Mouse (Mus musculus) cerebellum, adult 11-12 months (tissue): ENCODE results near the gene Gm26661.

Experiments used
- DNase-seq: peaks from one replicate; pipeline ENCODE4 v3.0.0; 2022

Gm26661 gene

GRCm38 (mm10) chr14:7791532-7792159 lies at the start of gene Gm26661:
Gene Gm26661, plus strand, starts transcription at chr14:7791587.
- DNase-seq: peak; percentile 54

DNA sequence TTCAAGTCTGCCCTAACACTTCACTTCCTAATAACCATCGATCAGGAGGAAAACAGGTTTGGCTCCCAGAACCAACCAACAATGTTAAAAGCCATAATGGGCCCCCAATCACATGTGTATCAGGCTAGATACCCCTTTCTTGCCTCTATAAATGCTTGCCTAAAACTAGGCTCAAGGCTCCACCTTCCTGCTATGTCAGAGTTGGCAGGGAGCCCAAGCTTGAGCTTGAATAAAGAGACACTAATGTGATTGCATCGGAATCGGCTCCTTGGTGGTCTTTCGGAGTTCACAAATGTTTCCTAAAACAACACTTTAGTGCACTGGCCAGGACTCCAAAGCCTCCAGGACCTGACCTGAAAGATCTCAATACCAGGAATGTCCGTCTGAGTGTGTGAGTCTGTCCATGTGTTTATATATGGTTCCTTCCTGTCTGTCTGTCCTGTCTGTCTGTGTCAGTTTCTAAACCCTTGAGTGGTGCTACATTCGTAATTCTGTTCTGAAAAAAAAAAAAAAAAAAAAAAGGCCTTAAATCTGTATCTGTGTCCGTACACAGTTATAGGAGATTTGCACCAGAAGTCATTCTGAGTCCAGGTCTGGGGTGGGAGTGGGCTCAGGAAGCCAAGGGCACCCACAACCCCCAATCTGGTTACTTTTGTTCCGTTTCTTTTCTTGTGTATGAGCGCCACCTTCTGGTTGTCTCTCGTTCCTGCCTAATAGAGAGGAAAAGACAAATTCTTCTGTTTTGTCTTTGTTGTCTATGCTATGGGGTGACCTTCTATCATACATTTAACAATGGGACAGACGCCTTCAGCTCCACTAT lies 42.2 kb upstream of the Gm26661 start:
- no peak for DNase-seq

- no peak for DNase-seq
These were observed 41.7 kb upstream of the Gm26661 start for GRCm38 (mm10) chr14:7749764-7750089.

DNA sequence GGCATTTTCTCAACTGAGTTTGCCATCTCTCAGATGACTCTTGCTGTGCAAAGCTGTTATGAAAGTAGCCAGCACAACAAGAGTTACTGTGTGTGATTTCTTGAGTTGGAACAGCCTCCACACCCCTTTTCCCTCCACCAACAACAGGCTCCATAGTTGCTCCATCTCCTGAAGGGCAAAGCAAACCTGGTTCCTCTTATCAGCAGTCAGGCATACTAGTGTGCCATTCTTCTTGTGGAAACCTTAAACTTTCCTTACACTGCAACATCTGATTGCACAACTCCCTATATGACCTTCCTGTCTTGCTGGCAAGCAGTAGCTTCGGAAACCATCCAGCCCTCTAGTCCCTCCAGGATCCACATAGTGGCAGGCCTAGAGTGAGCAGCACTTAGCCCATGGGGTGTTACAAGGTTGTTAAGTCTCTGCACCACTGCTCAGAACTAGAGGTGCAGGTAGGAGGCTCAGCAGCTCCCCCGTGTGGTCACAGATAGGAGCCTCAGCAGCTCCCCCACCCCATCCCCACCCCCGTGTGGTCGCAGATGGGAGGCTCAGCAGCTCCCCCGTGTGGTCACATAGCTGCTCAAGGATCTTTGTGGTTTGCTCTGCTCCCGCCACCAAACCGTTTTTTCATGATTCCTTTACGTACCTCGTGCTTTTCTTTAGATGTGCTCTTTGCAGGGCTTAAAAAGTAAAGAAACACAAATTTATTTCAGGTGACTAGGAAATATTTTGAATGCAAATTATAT lies 25.6 kb upstream of the Gm26661 start:
- DNase-seq: peak; percentile 33

GRCm38 (mm10) chr14:7773714-7774389 lies 17.5 kb upstream of the Gm26661 start:
- DNase-seq: no peak

- no peak for DNase-seq
These were observed 5.3 kb upstream of the Gm26661 start for GRCm38 (mm10) chr14:7786073-7786472.

- no peak for DNase-seq
These were observed 1.9 kb upstream of the Gm26661 start for GRCm38 (mm10) chr14:7789266-7790030.

DNA sequence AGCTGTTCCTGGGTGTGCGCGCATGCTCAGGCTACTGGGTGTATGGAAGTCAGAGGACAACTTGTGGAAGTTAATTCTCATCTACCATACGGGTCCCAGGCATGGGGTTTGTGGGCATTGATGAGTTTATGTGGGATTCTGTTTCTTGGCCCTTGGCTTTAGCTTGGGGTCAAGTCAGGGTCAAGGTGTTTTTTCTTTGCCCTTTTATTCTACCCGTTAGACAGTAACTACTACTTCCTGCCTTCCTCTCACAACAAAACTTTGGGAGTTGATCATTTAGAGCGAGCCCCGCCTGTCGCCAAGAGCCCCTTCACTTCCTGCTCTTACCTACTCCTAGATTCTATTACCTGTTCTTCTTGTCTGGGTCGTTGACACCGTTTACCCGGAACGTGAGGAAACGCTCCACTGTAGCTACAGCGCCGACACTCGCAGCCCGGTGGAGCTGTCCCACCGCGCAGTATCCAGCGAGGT lies 291 bp upstream of the Gm26661 start:
- no peak for DNase-seq

DNA sequence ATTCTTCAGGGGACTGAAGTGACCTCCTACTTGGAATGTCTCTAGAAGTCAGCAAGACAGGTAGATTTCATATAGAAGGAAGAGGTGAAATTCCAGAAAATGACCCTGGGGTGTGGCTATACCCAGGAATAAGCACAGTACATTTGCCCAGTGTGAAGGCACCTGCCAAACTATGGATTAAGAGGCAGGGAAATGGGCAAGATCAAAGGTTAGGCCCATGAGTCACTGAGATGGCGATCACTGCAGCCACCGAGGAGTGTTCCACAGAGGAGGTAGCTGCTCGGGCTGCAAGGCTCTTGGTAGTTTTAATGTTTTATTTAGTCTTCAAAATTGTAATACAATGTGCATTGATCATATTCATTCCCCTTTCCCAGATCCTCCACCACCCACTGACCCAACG lies 4.6 kb downstream of the Gm26661 start:
- no peak for DNase-seq

GRCm38 (mm10) chr14:7800611-7801010 lies 9.2 kb downstream of the Gm26661 start:
- no peak for DNase-seq

GRCm38 (mm10) chr14:7801831-7802230 lies 10.4 kb downstream of the Gm26661 start:
- no peak for DNase-seq

DNA sequence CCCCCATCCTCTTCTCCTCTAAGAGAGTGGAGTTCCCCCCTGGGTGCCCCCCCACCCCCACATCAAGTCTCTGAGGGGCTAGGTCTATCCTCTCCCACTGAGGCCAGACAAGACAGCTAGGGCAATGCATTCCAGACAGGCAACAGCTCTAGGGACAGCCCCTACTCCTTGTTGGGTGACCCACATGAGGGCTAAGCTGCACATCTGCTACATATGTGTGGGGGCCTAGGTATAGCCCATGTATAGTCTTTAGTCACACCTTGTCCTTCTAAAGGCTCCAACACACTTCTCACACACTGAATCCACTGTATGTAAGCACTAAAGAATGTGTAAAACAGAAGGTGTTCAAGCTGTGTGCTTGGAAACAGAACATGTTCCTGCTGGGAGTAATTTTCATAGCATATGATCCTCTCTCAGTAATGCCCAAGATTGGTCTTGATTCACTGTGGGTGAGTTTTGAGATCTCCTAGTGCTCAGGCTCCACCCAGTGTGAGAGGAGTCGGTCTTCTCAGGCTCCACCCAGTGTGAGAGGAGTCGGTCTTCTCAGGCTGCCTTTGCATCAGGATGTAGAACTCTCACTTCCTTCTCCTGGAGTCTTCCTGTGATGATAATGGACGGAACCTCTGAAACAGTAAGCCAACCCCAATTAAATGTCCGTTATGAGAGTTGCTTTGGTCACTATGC lies 12.6 kb downstream of the Gm26661 start:
- peak; percentile 82 for DNase-seq

GRCm38 (mm10) chr14:7804558-7804905 lies 13.1 kb downstream of the Gm26661 start:
- no peak for DNase-seq

DNA sequence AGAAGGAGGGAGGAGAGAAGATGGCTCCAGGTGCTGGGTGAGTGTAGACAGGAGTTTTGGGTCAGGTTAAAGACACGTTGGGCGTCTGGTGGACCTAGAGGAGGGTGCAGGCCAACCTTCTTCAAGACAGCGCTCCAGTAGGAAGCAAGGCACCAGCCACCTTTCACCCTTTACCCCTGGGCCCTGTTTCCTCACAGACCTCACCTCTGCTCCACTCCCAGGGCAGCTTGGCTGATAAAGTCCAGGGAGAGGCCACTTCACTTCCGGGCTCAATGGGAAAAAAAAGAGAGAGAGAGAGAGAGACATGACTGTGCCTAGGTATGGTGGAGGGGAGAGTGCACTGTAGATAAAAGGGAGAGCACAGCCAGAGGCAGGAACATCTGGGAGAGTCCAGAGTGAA lies 16.3 kb downstream of the Gm26661 start:
- no peak for DNase-seq

- DNase-seq: no peak
These were observed 17.2 kb downstream of the Gm26661 start for GRCm38 (mm10) chr14:7808501-7808981.

GRCm38 (mm10) chr14:7809043-7809955 lies 17.9 kb downstream of the Gm26661 start:
- no peak for DNase-seq

- peak; percentile 95 for DNase-seq
These were observed 26.5 kb downstream of the Gm26661 start, which contains the start of gene Flnb for GRCm38 (mm10) chr14:7817770-7818462. Gene Flnb, plus strand, starts transcription at chr14:7817957.

DNA sequence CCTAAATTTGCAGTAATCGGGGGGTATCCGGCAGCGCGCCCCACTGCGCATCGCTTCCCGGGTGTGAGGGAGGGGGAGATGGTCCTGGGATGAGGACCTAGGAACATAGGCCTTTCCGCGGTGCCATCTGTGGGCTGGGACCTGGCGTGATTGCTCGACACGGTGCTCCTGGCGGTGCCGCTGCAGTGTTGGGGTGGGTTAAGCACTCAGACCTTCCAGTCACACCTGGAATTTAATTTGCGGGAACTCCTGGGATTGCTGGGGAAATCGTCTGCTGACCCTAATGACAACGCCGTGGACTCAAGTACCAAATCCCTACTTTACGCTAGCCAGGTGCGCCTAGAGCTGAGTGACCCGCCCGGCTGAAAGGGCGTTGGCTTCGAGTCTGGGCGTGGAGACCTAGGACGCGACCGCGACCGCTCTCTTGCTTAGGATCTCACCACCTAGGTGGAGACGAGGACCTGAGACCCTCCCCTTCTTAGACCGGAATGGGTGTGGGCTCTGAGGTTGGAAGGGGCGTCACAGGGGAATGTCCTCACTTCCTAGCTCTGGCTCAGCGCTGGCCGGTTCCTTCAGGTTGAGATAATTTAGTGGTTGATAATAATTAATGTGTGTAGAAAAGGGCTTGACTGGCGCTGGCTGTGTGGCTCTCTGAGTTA lies 27.2 kb downstream of the Gm26661 start:
- peak; percentile 49 for DNase-seq

DNA sequence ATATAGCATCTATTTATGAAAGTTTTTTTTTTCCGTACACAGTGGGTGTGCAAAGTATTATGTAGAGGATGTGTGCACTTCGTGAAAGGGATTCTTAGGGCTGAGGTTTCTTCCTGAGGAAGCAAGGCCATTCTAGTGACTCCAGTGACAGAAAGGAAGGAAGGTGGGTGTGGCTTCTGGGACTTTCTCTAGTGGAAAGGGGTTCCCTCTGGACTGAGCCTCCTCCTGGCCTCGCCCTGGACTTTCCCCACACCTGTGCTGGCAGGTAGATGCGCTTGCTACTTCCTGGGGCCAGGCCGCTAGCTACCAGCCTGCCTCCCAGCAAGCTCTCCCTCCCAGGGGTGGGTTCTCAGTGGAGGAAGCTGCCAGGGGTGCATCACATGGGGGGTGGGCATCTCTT lies 28.1 kb downstream of the Gm26661 start:
- DNase-seq: no peak
